8 mouse cellular contexts compared by ENCODE assay signal in genomic region chr4:149426325-149427199, GRCm38 (mm10). TPM values are rescaled to one million over a fixed set of nuclear protein-coding genes. Genes with fewer than 3 reads are reported as not detected.
A peak's percentile ranks its signal among the peaks of the same experiment; 100 is the strongest.
DNase-seq lines count a peak whose midpoint lies in the region; ATAC-seq lines count a peak whose summit lies in the region.

TSS of gene Ube4b (minus strand) at chr4:149426749.

- H3K27ac ChIP-seq in forebrain, embryonic 11.5 days (ENCODE audit: low read depth, low read length), result peak within 1 kb of the TSS; percentile 99
- H3K27ac ChIP-seq in heart, embryonic 16.5 days (ENCODE audit: low read length), result peak within 1 kb of the TSS; percentile 99
- peak within 1 kb of the TSS; percentile 93 for H3K27ac ChIP-seq in liver, embryonic 15.5 days (replicated peaks)
- peak within 1 kb of the TSS; percentile 96 for H3K27ac ChIP-seq in neural tube, embryonic 12.5 days

- DNase-seq in CD8-positive naive resting alpha-beta T cell, adult 2 months (ENCODE audit: low read depth in 2 of 2, low spot score in 2 of 2), result peak; percentile 94 to 95
- peak; percentile 96 for DNase-seq in c-Kit-positive CD71-negative TER-119-negative erythroid progenitor cells, embryonic 14.5 days (ENCODE audit: low read depth)
- DNase-seq in forebrain, embryonic 11.5 days (ENCODE audit: low spot score), result peak; percentile 100
- DNase-seq in kidney, postnatal 36 days, result peak; percentile 98 to 99
- DNase-seq in telencephalon, adult 2 months (ENCODE audit: low read depth, low spot score), result peak; percentile 96

- under 1% methylated on average over 43 of the region's 50 CpGs for WGBS in forebrain, embryonic 11.5 days
- under 1% methylated on average over 48 of the region's 50 CpGs for WGBS in heart, embryonic 16.5 days
- WGBS in liver, embryonic 15.5 days (ENCODE audit: insufficient replicate concordance), result under 1% methylated on average over 49 of the region's 50 CpGs
- WGBS in neural tube, embryonic 12.5 days, result under 1% methylated on average over 45 of the region's 50 CpGs

- no peaks in the 10 kb centered on the region for H3K4me1 ChIP-seq in forebrain, embryonic 11.5 days (replicated peaks; ENCODE audit: control insufficient read depth, insufficient read depth, low read length)
- peaks cover 13% of the 10 kb centered on the region for H3K4me1 ChIP-seq in heart, embryonic 16.5 days (ENCODE audit: control insufficient read depth, insufficient read depth, low read length)
- H3K4me1 ChIP-seq in liver, embryonic 15.5 days (replicated peaks), result peaks cover 19% of the 10 kb centered on the region
- H3K4me1 ChIP-seq in neural tube, embryonic 12.5 days, result peaks cover 11% of the 10 kb centered on the region

- H3K4me2 ChIP-seq in forebrain, embryonic 11.5 days (ENCODE audit: low read depth, low read length, severe bottlenecking), result peak within 1 kb of the TSS; percentile 72
- H3K4me2 ChIP-seq in heart, embryonic 16.5 days (ENCODE audit: low read depth, low read length), result peak within 1 kb of the TSS; percentile 68
- peak within 1 kb of the TSS; percentile 86 for H3K4me2 ChIP-seq in liver, embryonic 15.5 days
- peak within 1 kb of the TSS; percentile 76 for H3K4me2 ChIP-seq in neural tube, embryonic 12.5 days (replicated peaks)

- H3K4me3 ChIP-seq in forebrain, embryonic 11.5 days (ENCODE audit: low read depth, low read length), result peak within 1 kb of the TSS; percentile 84
- H3K4me3 ChIP-seq in heart, embryonic 16.5 days (ENCODE audit: low read length), result peak within 1 kb of the TSS; percentile 84
- H3K4me3 ChIP-seq in liver, embryonic 15.5 days (replicated peaks), result peak within 1 kb of the TSS; percentile 89
- peak within 1 kb of the TSS; percentile 85 for H3K4me3 ChIP-seq in neural tube, embryonic 12.5 days

- H3K9ac ChIP-seq in forebrain, embryonic 11.5 days (ENCODE audit: low read length), result peak within 1 kb of the TSS; percentile 84
- H3K9ac ChIP-seq in heart, embryonic 16.5 days (ENCODE audit: low read length), result peak within 1 kb of the TSS; percentile 92
- H3K9ac ChIP-seq in liver, embryonic 15.5 days, result peak within 1 kb of the TSS; percentile 90
- H3K9ac ChIP-seq in neural tube, embryonic 12.5 days, result peak within 1 kb of the TSS; percentile 84

- peak; percentile 94 for ATAC-seq in forebrain, embryonic 11.5 days (replicated peaks; ENCODE audit: low FRiP score)
- peak; percentile 95 for ATAC-seq in heart, embryonic 16.5 days (replicated peaks; ENCODE audit: extremely low read depth, insufficient read depth, low FRiP score)
- ATAC-seq in liver, embryonic 15.5 days (ENCODE audit: insufficient read depth), result peak; percentile 84
- ATAC-seq in neural tube, embryonic 12.5 days (ENCODE audit: low FRiP score, low read depth), result peak; percentile 95

- H3K27me3 ChIP-seq in forebrain, embryonic 11.5 days (ENCODE audit: control insufficient read depth, insufficient read depth, low read length), result no peaks in the 10 kb centered on the region
- H3K27me3 ChIP-seq in heart, embryonic 16.5 days (ENCODE audit: control insufficient read depth, insufficient read depth, low read length), result no peaks in the 10 kb centered on the region
- H3K27me3 ChIP-seq in liver, embryonic 15.5 days, result no peaks in the 10 kb centered on the region
- H3K27me3 ChIP-seq in neural tube, embryonic 12.5 days (replicated peaks), result no peaks in the 10 kb centered on the region

- H3K36me3 ChIP-seq in forebrain, embryonic 11.5 days (ENCODE audit: control insufficient read depth, insufficient read depth, low read length), result no peaks in the 10 kb centered on the region
- H3K36me3 ChIP-seq in heart, embryonic 16.5 days (ENCODE audit: control insufficient read depth, insufficient read depth), result no peaks in the 10 kb centered on the region
- 0 out of 2 replicates have a peak, but pooled peaks cover under 1% of the 10 kb centered on the region for H3K36me3 ChIP-seq in liver, embryonic 15.5 days (replicated peaks)
- H3K36me3 ChIP-seq in neural tube, embryonic 12.5 days, result no peaks in the 10 kb centered on the region

- H3K9me3 ChIP-seq in forebrain, embryonic 11.5 days (ENCODE audit: control insufficient read depth, low read length), result no peaks in the 10 kb centered on the region
- H3K9me3 ChIP-seq in heart, embryonic 16.5 days (replicated peaks; ENCODE audit: control insufficient read depth, low read length), result no peaks in the 10 kb centered on the region
- H3K9me3 ChIP-seq in liver, embryonic 15.5 days (replicated peaks), result no peaks in the 10 kb centered on the region
- H3K9me3 ChIP-seq in neural tube, embryonic 12.5 days, result no peaks in the 10 kb centered on the region

RNA-seq across cellular contexts. Expression of gene Ube4b, which starts in this region (rescaled TPM):
- 67.0 and 70.6 TPM in 2 replicates for polyA plus RNA-seq in forebrain, embryonic 11.5 days (2014; fragmentation: Nextera tagmentation; extraction: Ambion mirVana)
- 29.9 and 32.5 TPM in 2 replicates for polyA plus RNA-seq in heart, embryonic 16.5 days (2015; fragmentation: Nextera tagmentation; extraction: Ambion mirVana)
- polyA plus RNA-seq in liver, embryonic 15.5 days (2015; fragmentation: Nextera tagmentation; extraction: Ambion mirVana), result 10.2 and 14.8 TPM in 2 replicates
- polyA plus RNA-seq in neural tube, embryonic 12.5 days (2016; fragmentation: Nextera tagmentation; extraction: Ambion mirVana), result 76.3 and 77.5 TPM in 2 replicates

Comparison
In these comparisons a context has a peak if more than half of its experiments do, and no peak if none do; other contexts are left out.
1. Peak in every context shown above with its lines: DNase-seq, ATAC-seq, H3K4me3 ChIP-seq and H3K27ac ChIP-seq.